Mouse (Mus musculus): Measurements from ENCODE around the gene Ch25h.
A peak's percentile ranks its signal among the peaks of the same experiment; 100 is the strongest.

The Ch25h gene

DNA sequence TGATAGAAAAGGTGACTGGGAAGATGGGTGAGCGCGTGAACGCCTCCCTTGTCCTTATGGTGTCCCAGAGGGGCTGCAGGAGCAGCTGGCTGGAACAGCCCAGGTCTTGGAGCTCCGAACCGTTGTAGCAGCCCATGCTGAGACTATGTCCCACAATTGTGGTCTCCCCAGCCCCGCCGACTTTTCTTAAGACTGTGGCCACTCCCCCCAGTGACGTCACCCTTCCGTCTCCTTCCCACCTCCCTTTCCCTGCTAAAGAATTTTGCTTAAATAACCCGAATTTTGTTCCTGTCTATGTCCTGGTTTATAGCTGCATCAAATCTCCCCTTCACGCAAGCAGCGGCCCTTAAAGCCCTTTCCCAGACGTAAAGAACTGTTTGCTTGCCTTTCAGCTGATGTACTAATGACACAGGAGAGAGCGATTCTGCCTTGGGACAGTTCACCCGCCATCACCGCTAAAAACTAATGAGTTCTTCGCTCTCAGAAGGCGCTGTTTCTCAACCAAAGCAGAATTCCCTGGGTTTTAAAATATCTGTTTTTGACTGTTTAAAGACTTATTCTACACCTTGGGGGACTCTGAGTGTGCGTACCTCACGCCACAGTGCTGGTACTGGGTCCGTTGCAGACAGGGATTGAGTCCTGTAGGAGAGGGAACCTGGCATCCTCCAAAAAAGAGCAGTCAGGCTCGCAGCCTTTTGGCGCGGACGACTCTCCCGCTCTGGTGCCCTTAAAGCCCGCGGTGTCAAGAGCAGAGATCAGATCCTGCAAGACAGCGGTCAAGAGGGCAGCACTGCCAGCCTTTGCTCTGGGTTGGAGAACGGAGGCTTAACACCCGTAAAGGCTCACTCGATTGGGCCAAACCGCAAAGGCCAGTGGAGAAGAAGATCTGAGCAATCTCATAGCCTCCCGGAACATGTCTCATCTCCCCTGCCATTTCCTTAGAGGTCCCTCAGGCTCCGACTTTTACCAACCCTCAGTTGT, at the start of gene Ch25h:
Ch25h (minus strand) TSS at position 174 of the 981 bp plus-strand sequence.
- peak; percentile 50 to 63 for DNase-seq

DNA sequence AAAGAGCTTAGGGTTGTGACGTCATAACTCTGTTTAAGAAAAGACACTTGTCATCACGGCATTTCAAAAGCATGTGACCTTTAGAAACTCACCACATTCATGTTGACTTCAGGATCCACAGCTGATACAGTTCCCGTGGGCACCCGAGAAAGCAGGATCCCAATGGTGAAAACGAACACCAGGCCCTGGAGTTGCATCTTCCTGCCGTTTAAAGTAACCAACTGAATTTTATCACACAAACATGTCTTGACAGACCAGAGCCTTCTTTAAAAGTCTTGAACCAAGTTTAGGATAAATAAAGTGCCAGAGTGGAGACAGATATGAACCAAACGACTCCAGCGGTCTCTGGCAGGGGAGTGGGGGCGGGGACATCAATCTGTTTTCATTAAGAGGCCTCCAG, 49.7 kb upstream of the Ch25h start:
- DNase-seq: no peak

DNA sequence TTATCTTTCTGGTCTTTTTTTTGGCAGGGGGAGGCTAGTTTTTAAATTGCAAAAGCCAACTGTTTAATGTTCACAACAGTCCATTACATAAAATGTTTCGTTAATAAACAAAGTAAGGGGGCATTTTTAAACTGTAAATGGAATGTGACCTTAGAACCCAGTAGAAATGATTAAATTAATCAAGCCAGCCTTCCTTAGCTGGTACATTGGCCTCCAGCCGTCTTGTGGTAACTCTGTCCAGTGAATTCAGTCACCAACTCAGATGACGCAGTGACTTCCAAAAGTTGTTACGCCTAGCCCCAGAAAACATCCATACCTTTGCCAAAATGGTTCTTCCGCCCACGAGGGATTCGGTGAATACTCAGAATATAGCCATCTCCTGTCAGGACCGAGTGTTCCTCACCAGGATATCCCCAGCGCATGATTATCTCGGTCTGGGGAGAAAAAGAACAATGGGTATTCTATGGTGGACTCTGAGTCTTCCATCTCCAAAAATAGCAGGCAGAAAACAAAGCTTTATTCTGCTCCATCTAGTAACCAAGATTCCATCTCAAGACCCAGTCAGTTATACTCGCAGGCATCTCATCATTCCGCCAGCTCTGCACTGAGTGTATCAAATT, 48.3 kb upstream of the Ch25h start:
- no peak for DNase-seq

DNA sequence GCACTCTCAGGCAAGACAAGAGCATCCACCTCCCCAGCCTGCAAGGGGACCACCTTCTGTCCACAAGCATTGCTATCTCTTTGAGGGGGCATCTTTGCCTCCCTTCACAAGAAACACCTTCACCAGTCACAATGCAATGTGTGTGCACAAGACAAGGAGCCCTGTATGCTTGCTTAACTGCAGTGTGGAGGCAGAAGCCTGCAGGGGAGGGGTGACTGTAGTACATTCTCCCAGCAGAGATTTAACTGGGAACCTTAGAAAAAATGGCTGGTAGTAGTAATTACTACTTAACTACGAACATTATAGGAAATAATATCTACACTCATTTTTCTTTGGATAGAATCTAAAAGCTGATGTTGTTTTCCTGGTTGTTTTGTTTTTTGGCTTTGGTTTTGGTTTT, 47.0 kb upstream of the Ch25h start:
- DNase-seq: no peak

DNA sequence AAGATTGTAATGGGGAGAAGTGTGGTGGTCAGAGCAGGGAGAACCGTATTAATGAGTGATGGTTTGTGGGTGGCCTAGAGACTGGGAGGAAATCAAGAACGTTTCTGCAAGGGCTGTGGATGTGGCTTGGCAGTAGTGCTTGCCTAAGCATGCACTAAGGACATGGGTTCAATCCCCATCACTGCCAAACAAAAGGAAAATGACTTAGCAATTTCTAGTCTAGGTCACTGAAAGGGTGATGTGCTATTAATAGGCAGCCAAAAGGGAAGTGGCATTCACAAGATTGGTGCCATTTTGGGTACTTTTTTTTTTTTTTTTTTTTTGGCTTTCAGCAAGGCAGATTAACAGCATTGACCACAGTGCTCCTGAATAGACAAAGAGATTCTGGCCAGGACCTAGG, 46.4 kb upstream of the Ch25h start:
- no peak for DNase-seq

DNA sequence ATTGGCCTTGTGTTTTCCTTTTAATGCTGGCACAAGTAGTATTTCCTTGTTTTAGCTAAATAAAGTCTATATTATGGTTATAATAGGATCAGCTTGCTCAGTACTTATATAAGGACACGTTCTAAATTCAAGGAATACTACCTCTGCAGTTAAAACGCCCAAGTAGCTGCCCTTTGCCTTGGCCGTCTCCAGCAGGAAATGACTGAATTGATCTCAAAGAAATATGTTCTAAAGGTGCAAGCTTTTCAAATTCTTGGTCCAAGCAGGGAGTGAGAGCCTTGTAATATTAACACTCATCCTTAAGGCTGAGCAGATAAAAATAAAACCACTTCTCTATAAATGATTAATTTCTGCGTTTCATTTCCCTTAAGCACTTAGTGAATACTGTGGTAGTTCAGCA, 45.1 kb upstream of the Ch25h start:
- DNase-seq: no peak

DNA sequence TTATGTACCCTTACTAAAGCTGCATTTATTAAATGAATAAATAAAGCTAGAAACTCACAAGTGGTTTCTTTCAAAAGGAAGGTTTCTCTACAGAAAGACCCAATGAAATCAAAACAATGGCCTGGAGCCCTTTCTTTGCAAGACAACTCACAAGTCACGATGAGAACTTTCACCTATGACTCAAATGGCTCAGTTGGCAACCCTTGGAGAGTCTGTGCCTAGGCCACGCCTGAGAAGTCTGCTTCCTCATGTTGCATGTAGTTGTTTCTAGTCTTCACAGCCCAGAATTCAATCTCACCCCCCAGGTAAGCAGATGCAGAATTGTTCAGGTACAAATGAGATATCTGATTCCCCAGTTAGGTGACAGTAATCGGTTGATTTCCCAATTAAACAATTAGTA, 44.7 kb upstream of the Ch25h start:
- DNase-seq: peak in 1 of 2 experiments; percentile 23

DNA sequence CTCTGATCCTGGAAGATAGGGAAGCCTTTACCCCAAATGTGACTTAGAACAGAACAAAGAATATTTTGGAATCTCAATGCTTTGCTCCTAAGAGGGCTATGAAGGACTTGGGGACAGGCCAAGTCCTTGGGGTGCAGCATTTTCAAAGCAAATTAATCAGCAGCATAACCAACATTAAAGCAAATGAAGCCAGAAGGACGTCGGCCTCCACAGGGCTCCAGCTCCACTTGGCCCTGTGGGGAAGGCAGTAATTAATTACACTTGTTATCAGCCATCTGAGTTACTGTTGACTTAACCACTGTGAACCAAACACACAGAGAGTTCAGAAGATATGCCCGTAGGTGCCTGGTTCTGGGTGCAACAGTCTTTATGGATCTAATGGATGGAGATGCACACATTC, 43.8 kb upstream of the Ch25h start:
- no peak for DNase-seq

DNA sequence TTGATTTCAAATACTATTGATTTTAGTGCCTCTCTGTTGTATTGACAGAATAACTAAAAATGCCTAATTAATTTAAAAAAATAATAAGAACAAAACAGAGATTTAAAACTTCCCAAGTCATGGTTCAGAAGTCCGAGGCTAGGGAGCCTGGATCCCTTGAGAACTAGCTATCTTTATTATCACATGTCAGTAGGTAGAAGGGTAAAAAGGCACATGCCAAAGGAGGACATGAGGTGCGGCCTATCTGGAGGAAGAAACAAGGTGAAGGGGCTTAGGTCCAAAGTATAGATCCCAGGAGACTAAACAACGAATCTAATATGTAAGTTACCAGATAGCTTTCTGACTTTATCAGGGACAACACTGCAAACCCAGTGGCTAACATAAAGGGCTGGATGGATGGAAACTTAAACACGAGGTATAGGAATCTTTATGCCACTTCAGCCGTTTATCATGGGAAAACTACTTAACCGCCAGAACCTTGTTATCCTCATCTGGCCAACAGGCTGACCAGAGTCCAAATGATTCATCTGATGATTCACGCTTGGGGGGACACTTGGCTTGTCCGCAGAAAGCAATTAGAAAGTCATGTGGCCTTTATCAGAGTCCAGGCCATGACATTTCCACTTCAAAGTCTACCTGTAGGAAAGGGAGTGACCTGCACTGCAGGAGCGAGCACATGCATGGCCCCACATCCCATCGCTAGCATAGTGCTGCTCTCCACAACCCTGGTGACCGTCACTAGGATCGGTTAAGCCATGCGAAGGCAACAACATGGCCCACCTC, 43.0 kb upstream of the Ch25h start:
- DNase-seq: no peak

DNA sequence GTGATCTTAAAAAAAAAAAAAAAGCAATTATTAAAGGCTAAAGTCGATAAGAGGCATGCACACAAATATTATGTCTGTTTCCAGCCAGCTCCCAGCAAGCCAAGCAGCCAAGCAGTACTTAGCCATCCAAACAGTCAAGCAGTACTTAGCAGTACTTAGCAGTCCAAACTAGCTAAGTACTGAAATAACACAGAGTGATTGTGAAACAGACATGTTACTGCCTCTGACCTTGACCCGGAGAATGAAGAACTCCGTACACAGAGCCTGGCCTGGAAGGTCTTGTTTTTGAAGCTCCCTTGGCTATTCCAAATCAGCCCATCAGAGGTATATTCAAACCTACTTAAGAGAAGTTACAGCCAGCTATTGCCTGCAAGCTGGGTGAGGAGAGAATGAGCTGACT, 42.2 kb upstream of the Ch25h start:
- DNase-seq: peak; percentile 41 to 68

DNA sequence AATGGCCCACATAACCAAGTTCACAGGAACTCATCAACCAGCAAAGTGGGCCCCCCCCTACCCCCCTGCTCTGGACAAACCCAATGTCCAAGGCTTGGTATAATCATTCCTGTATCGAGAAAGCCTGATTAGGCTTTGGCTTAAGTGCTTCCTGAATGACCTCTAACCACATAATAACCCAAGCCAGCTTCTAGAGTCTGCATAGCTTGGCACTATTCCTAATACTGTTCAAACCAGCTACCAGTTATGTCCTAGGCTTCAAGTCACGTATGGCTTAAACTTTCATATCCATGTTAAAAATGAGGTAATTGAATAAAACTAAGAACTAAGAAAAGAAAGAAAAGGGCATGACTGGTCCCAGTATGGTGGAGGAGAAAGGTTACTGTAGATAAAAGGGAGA, 41.4 kb upstream of the Ch25h start:
- DNase-seq: no peak

DNA sequence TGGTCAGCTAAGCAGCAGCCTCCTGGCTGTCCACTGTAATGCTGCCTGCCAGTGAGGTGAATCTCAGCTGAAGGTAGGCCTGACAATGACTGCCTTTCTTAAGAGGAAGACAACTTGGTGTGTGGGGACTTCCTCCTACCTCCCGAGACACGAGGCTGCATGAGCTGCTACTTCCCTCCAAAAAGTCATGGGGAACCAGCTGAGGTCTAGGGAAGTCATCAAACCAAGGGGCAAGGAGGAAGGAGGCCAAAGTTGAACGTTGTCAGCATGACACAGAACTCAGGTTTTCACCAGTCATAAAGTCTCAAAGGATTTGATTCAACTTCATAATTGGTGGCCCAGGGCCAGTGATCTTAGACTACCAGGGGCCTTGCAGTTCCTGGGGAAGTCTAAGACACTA, 40.7 kb upstream of the Ch25h start:
- peak; percentile 43 to 56 for DNase-seq

DNA sequence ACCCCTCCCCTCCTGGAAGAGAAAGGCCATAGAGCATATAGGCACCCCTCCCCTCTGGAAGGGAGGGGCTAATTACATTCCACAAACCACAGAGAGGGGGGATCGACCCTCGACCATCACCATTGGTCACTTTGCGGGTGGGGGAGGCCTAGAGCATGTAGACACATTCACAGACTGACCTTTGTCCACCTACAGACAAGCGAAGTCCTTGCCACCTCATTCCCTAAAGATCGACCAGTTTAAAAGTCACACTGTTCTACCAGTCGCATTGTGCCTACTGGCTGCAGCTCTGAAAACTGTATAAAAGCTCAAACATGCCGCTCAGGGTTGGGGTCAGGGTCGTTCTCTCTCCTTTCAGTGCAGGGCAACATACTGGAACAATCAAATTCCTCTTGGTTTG, 36.6 kb upstream of the Ch25h start:
- no peak for DNase-seq

DNA sequence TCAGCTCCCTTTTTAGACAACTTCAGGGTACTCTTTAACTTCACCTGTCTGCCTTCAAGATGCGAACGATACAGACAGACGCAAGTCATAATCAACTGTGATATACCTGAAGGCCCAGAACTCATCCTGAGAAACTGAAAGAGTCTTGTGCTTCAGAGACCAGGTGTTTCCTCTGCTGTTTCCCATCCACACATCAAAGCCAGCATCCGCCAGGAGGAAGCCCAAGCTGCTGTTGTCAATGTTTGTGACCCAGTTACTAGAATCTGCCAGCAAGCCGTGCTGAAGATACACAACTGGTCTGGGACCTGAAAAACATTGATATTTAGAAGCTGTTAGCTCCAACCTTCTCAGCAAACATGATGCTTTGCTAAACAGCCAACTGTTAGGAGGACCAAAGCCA, 35.8 kb upstream of the Ch25h start:
- DNase-seq: no peak

DNA sequence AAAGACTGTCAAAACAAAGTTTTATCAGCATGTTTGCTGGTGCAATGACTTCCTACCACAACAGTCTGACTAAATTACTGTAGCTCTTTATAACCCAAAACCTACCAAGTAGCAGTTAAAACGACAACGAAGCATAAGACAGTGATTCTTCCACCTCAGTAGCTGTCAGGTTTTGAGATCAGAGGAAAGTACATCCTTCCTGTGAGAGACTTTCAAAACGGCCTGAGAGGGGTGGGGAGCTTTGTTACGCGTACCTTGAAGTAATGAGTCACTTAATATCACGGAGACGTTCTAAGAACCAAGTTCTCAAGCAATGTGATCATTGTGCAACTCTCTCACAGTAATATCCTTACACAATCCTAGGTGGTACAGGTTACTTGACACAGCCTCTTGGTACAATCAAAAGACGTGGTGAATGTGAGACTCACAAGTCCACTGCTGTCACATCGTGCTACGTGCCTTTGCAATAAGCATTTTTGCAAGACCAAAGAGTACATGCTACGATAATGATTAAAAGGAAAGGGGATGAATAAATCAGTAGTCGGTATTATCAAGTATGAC, 30.3 kb upstream of the Ch25h start:
- DNase-seq: no peak

DNA sequence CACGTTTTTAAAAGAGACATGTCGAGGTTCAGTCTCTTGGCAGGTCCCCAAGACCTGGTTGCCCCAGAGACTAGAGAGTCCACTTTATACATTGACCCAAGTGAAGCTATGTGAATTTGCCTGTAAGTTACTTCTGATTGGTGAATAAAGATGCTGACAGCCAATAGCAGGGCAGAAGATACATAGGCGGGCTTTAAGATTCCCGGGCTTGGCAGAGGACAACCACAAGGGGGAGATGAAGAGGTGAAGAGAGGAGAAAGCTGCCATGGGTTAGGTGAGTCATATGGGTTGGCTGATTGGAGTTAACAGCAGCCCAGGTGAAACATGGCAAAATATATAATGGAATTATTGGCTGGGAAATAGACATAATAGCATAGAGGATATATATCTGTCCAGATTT, 25.8 kb upstream of the Ch25h start:
- DNase-seq: peak; percentile 85 to 89

DNA sequence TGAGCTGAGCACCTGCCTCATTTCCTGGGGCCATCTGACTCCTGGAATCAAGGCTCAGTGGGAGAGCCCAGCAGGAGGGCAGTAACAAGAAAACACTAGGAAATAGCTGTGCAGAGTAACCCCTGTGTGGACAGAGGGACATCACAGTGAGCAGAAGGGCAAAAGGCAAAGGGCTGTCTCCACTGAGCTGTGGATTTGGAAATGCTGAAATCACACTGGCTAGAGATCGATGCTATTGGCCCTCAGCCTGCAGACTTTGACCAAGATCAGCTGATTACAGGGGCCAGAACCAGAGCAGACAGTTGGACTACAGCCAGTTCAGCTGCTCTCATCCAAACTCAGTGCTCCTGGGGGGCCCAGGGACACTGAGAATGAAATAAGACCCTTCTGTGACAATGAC, 21.4 kb upstream of the Ch25h start:
- no peak for DNase-seq

DNA sequence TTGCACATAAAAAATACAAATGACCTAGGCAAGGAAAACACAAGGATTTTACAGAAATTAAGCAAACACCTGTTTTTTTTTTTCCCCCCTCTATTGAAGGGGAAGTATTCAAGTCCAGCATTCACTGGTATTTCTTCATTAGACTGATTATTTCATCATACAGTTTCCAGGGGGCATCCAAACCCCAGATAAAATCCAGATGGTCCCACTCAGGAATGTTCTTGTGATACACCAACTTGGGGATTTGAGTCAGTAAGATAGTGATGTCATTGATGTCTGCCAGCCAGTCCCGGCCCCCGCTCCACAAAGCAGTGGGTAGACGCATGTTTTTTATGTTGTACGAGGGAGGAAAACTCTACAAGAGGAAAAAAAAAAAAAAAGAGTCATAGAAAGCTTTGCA, 18.9 kb upstream of the Ch25h start:
- DNase-seq: no peak

DNA sequence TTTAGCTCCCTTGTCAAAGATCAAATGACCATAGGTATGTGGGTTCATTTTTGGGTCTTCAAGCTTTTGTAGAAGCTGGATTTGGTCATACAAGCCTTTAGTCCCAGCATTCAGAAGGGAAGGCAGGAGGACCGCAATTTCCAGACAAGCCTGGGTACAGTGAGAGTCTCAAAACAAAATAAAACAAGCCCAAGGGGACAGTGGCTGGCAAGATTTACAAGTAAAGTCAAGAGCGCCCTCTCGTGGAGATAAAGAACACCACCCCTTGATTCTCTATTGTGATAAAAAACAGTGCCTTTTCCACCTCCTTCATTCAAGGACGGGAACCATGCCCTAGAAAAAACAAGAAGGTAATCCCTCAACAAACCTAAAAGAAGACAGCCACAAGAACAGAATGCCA, 8.6 kb upstream of the Ch25h start:
- DNase-seq: peak; percentile 21 to 59

DNA sequence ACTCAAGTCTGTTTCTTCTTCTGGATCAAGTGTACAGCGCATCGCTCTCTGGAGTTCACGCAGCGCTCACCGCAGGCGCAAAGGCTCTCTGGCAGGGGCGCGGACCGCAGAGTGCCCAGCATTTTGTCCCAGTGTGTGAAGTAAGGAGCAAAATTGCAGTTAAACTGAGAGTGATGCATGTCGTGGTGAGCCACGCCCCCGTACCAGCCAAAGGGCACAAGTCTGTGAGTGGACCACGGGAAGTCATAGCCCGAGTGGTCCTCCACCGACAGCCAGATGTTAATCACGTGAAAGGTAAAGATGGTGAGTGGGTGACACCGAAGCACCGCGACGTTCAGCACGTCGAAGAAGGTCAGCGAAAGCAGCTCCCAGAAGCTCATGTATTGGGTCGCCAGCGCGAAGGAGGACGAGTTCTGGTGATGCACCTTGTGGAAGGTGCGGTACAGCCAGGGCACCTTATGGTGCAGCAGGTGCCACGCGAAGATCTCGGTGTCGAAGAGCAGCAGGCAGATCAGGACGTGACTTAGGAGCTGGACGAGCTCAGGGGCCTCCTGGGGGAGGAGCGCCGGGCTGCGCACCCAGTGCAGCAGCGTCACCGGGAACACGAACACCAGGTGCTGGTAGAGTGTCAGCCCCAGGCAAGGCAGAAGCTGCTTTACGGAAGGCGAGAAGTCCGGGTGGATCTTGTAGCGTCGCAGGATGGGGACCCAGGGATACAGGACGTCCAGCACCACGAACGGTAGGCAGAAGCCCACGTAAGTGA, 555 bp downstream of the Ch25h start:
- DNase-seq: peak in 1 of 2 experiments; percentile 12

DNA sequence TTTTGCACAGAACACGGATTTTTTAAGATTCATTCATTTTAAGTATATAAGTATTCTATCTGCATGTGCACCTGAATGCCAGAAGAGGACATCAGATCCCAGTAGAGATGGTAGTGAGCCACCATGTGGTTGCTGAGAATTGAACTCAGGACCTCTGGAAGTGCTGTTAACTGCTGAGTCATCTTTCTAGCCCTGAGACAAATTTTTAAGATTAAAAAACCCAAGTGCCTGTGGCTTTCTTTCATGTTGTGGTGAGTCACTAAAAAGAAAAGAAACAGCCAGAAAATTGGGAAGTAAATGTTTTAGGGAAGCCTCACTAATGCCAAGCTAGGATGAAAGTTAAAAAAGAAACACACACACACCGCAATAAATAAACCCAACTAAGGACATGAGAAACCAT, 3.3 kb downstream of the Ch25h start:
- no peak for DNase-seq

DNA sequence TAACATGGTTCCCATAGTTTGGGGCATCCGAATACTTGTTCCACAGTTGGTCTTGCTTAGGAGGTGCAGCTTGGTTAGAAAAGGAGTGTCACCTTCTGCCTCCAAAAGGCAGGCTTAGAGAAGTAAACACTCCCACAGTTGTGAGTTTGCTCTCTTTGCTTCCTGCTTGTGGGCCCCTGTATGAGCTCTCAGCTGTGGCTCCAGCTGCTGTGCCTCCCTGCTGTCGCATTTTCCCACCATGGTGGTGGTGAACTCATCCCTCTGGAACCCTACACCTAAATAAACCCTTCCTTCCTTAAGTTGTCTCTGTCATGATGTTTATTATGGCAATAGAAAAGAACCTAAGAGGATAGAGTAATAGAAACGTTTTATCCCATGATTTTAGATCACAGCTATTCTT, 6.2 kb downstream of the Ch25h start:
- DNase-seq: no peak
